Mouse (Mus musculus): ENCODE measurements around the gene Rpe. TPM values are rescaled to one million over a fixed set of nuclear protein-coding genes. Genes with fewer than 3 reads are reported as not detected.
"Not testable (repeated sequence)": the region's sequence is repeated elsewhere in the genome, so short reads cannot be mapped to it uniquely, and the experiment has no call there.

Gene Rpe
- 10 to 100 TPM in 1 of 2 experiments, 1 to 10 TPM in 1; 7.5 to 10.2 TPM for total RNA-seq (2021)
- long read RNA-seq, experiment 1, transcript Rpe-201 (6 exons, 2,692 nt), result major isoform, 10 of 12 reads
- long read RNA-seq, experiment 1, partial matches to known transcripts, result 1 of 12 reads
- long read RNA-seq, experiment 1, other reads (novel, unspliced or antisense), result 1 of 12 reads
- long read RNA-seq, experiment 2, transcript Rpe-201 (6 exons, 2,692 nt), result major isoform, 9 of 13 reads
- long read RNA-seq, experiment 2, partial matches to known transcripts, result 0 of 13 reads
- long read RNA-seq, experiment 2, other reads (novel, unspliced or antisense), result 3 of 13 reads

DNA sequence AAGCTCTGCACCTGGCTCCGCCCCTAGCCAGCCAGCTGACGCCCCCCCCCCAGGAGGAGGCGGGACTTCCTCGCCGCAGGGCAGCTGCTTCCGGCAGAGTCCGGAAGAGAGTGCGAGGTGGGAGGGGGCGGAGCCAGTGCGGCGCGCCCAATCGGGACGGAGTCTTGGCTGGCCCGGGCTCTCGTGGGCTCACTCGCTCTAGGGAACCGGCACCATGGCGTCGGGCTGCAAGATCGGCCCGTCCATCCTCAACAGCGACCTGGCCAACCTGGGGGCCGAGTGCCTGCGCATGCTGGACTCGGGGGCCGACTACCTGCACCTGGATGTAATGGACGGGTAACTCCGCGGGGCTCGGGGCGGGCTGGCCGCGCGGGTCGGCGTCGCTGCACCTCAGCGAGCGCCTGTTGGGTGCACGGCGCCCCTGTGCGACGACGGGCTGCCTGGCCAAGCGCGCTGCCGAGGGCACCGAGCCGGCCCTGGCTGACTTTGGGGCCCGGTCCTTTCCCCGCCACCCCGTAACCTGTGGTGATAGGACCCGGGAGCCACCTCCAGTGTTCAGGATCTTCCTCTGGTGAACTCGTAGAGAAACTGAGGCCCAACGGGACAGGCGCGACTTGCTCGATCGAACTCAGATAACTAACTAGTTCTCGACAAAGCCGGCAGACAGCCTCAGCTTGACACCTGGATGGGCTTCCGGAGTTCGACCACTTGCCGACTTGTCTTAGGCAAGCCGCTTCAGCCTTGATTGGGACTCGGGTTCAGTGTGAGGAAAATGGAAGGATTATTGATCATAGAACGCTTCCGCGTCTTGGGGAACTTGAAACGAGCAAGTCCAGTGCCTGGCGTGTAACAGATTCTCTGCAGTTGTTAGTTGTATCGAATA, at the start of gene Rpe:
Gene Rpe (plus strand): TSS at position 139 of the 883 bp plus-strand sequence.
- DNase-seq, result peak; percentile 85 to 90
- intact Hi-C loops (cut with DNase I), result no loop called here

DNA sequence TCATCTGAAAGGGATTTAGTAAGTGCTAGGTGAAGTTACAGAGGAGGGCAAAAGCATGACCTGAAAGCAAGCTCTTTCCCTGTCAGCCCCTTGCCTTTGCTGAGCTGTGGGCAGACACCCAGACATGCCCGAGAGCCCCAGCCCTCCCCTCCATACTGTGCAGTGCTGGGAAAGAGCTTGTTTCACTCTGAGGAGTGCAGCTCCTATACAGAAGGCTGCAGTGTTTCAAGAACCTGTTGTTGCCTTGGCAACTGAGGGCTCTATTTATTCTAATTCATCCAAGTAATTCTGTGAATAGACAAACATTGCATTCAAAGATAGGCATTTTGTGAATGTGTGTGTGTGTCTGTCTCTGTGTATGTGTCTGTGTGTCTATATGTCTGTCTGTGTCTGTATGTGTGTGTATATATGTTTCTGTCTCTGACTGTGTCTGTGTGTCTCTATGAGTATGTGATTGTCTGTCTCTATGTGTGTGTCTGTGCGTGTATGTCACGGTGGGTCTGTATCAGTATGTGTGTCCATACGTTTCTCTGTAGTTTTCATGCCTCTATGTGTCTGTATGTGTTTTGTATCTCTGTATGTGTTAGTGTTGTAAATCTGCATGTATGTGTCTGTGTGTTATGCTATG, 45.4 kb upstream of the Rpe start:
- DNase-seq, result no peak
- intact Hi-C loops (cut with DNase I), result loop anchor here (10.0 kb wide), 1 partner anchor 550 kb away; no protein-coding TSS in a partner anchor

DNA sequence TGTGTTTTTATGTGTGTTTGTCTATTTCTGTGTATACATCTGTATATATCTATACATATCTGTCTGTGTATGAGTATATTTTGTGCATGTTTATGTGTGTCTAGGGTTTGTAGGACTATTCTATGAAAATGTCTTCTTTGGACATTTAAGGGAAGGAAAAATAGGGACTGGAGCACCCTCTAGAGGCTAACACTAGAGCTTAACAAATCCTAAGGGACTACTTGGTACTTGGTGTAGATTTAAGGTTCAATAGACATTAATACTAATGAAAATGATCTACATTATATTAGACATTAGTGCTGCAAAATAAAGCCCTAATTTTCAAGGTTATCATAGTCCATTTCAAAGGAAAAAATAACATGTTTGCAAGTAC, 44.9 kb upstream of the Rpe start:
- no peak for DNase-seq
- intact Hi-C loops (cut with DNase I), result loop anchor here (10.0 kb wide), 1 partner anchor 551 kb away; no protein-coding TSS in a partner anchor

DNA sequence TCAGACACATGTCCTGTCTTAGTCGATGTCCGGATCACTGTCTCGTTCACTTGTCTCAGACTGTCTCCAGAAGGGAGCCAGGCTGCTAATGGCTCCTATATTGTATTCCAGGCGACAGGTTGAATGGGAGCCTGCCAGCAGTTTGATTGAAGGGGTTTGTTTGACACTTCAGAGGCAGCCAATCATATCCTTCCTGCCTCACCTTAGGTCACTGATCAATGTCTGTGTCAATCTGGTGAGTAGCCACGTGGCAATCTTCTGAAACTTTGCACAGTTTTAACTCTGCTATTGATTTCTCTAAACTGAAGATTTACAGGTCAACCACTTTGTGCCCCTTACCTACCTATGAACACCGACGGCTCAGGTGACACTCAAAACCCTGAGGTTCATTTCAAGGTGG, 29.2 kb upstream of the Rpe start:
- intact Hi-C loops (cut with DNase I), result no loop called here
- DNase-seq, result no peak

DNA sequence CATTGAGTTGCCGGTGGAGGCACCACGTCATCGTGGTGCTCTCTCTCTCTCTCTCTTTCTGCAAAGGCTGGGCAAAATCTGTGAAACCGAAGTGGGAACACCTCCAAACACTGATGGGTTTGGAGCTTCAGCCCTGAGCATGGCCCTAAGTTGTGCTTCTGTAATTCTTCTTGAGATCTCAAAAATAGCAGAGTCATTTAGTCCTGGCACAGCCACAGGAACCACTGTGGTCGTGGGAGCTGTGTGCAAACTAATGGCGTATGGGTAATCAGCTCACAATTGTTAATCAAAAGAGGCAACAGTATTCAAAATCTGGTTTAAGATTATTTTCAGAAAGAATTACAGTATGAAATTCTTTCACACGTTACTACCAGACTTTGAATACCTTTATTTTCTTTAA, 27.8 kb upstream of the Rpe start:
- intact Hi-C loops (cut with DNase I), result no loop called here
- no peak for DNase-seq

DNA sequence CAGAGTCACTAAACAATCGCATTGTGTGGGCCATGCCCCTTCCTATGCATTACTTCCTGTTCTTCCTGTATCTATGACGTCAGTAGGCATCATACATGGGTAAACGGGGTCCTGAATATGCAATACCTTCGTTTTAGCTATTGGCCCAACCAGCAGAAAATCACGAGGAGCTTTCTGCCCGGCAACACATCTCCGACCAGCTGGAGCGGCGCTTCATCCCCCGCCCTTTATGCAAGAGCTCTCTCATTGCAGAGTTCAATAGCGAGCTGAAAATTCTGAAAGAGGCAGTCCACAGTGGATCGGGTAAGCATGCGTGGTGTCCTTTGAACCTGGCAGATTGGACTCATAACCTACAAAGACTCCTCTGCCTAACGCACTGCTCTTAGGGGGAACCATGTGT, 22.7 kb upstream of the Rpe start:
- no peak for DNase-seq
- intact Hi-C loops (cut with DNase I), result no loop called here

DNA sequence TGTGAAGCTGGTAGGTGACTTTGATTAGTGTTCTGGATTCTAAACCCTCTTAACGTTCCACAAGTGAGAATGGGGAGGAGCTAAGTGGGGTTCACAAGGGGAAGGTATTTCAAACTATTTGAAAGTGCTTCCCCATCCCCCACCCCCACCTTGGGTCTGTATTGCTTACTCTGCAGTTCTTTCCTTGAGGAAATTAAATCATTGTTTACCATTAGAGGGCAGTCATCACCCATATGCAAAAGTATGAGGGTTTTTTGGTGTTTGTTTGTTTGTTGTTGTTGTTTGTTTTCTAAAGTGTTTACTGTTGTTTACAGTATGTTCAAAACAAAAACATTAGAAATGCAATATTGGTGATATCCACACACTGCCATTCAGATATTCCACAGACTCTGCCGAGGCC, 22.0 kb upstream of the Rpe start:
- intact Hi-C loops (cut with DNase I), result no loop called here
- DNase-seq, result no peak

DNA sequence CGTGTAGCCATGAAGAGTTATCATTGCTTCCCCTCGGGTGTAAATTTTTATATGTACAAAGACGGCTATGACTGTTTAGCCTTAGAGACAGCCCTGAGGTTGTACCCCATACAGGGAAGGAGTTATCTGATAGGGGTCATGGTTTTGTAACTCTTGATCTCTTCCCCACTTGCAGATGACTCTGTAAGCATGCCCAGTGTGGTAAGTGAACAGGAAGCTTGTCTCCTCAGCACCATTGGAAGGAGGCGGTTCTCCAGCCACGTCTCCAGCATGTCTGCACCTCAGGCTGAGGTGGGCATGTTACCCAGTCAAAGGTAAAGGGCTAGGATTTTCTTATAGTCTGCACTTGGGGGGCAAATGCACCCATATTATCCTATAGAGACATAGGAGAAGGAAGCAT, 17.7 kb upstream of the Rpe start:
- intact Hi-C loops (cut with DNase I), result no loop called here
- DNase-seq, result no peak

DNA sequence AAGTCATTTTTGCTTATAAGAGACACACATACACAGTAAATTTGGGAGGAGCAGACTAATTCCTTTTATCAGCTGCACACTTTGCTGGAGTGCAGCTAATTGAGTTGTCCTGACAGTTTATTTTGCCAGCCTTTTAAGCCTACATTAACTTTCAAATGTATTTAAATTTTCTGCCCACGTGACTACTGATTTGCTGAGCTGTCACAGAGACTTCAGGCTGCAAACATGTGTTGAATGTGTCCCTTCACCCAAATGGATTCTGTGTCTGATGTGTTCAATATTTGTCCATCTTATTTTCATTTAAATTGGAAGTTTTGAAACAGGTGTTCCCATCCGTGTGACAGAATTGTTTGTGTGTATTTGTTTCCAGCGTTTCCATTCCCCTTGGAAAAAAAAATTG, 8.9 kb upstream of the Rpe start:
- intact Hi-C loops (cut with DNase I), result no loop called here
- DNase-seq, result no peak

DNA sequence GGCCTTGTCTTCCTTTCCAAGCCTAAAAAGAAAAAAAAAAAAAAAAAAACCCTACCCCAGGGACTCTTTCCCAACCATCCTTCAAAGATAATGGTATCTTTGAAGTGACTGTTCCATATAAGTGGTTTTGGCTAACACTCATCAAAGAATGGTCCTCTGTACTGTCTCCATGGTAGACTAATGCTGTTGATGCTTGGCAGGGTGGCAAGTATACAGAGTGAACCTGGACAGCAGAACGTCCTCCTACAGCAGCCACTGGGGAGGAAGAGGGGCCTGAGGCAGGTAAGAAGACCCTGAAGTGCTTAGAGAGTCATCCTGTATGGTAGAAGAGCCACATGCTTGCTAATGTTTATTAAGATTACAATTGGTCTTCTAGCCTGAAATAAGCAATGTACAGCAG, 8.3 kb upstream of the Rpe start:
- DNase-seq, result no peak
- intact Hi-C loops (cut with DNase I), result no loop called here

DNA sequence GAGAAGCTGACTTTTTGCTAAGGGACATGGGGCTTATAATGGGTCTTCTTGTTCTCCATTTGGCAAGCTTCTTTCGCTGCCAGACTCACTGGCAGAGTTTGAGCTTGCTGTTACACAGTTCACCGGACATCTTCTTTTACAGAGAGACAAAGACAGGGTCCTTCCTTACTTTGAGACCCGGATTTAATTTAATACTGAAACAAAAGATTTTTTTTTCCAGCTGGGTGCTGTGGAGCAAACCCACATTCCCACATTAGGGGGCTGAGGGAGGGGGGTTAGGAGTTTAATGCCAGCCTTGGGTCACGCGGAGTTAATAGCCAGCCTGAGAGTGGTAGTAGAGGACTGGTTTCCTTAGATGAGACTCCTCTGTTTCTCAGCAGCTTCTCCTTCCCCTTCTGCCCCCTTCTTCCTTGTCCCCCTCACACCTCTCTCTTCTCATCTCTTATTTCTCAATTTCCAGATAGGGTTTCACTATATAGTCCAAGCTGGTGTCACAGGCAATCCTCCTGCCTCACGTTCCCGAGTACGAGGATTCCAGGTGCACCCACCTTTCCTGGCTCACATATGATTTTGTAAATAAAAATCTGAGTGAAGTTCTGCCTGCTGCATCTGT, 7.7 kb upstream of the Rpe start:
- no peak for DNase-seq
- intact Hi-C loops (cut with DNase I), result no loop called here

DNA sequence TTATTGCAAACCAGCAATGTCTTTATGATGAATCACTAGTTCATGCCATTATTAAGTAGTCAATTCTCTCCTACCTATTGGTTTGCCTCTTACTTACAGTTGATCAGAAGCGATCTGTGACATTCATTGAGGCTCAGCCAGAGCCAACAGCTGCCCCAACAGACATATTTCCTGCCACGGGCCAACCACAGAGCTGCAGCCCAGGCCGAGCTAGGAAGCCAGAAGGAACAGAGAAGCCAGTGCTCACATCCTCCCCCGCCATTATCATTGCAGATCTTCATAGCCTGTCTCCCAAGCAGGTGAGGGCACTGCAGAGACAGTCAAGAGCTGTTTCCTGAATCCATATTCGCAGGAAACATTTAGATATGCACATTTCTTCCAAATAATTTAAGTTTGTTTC, 6.4 kb upstream of the Rpe start:
- intact Hi-C loops (cut with DNase I), result no loop called here
- no peak for DNase-seq

DNA sequence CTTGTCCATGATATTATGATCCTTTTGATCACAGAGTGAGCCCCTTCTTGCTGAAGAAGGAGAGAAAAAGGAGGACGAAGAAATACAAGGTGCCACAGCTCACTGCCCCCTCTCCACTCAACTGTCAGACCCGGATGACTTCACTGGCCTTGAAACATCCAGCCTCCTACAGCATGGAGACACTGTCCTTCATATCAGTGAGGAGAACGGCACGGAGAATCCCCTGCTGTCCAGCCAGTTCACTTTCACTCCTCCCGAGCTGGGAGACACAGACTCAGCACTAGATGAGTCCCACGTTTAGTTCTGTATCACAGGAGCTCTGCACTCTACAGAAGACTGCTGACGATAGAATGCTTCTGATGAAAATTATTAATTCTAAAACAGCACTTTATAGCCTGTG, 5.3 kb upstream of the Rpe start:
- intact Hi-C loops (cut with DNase I), result no loop called here
- no peak for DNase-seq

DNA sequence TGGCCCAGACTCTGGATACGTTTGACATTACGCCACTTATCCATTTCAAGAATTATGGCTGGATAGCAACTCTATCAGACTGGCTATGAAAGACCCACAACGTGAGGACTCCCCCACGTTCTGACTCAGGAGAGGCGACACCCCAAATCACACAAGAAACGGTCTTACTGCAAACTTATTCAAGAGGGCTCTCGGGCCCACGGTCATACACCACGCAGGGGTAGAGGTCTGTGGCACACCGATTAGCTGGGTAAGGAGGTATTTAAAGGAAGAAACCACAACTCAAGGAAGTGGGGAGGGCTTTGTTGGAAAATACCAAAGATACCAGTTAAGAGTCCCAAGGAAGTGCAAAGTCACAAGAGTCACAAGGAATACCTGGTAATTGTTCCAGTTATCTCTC, 1.0 kb upstream of the Rpe start:
- DNase-seq; intact Hi-C loops (cut with DNase I): not testable (repeated sequence)

DNA sequence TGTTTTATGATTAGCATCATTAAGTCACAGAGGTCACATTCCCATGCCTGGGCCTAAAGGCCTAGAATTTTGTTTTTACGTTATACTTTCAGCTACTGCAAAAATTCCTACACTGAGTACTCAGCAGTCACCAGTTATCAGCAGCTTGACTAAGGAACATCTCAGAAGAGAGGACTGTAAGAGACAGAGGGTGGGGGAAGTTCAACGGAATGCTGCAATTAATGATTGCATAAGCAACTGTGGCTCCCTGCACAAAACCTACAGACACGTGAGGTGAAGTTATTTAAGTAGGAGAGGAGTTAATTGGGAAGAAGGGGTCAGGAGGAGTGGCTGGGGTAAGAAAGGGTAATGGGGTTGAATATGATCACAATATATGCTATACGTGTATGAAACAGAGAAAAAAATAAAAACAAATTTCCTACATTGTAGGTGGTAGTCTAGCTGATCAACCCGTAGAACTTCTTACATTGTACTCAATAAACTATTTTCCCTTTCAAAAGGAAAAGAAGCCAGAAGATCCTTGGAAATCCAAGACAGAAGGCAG, 410 bp upstream of the Rpe start:
- intact Hi-C loops (cut with DNase I), result no loop called here
- DNase-seq, result no peak

DNA sequence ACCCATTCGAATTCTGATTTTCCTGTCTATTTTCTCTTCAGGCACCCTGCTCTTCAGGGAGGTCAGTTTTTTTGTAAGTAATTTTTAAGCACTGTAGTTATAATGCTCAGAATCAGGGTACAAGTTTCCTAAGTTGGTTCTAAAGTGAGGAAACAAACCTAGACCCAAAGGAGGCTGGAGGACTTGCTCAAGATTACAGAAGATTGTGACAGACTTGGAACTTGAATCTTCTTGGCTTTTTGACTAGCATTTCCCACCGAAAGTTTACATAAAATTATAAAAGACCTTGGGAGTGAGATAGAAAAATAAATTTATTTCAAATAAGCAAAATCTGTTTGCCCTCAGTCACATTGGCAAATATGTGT, 927 bp downstream of the Rpe start:
- DNase-seq, result no peak

DNA sequence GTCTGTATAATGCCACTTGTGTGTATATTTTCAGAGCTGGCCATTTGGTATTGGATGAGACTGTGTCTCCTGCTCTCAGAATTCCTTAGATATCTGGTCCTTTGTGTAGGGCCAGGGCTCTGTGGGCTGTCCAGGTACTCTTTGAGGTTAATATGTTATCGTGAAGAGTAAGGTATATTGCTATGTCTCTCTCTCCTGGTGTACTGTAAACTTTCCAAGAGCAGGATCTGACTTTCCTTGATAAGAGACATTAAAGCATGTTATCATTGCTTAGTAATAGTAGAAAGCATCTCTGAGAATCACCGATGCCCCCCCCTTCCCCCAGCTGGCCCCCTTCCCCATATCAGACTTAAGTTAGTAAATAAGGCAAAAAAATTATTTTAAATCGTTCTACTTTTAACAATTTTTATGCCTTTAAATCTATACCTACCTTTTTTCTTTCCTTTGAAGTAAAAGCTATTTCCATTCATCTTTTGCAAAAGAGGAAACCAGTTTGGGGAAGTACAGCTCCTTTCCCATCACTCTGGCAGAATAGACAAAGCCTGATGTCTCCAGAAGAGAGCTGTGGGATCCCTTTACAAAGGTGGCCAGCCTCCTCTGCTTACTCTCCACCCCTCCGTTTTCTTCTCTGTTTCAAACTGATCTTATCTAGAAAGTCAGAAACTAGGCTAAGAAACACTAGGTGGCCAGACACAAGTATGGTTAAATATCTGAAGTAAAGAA, 2.2 kb downstream of the Rpe start:
- intact Hi-C loops (cut with DNase I), result no loop called here

More for the DNA sequence above, 927 bp downstream of the Rpe start:
- intact Hi-C loops (cut with DNase I), result no loop called here

DNA sequence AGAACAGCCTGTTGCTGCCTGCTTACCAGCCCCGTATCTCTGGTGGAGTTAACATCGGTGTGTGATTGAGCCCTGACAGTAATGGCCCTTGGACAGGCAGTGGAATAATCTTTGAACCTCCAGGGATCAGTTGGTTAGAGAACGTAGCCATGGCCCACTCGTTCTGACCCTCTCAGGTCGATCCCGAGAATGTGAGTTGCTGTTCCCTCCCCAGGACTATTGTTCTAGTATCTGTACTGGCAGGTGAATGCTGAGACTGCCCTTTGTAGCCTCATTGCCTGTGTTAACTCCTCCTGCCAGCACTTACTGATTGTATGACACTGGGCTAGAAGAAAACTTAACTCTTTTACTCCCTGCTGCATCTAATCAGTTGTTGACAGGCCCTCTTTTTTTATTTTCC, 3.9 kb downstream of the Rpe start:
- DNase-seq, result no peak
- intact Hi-C loops (cut with DNase I), result no loop called here

More for the DNA sequence above, 2.2 kb downstream of the Rpe start:
- DNase-seq, result no peak

DNA sequence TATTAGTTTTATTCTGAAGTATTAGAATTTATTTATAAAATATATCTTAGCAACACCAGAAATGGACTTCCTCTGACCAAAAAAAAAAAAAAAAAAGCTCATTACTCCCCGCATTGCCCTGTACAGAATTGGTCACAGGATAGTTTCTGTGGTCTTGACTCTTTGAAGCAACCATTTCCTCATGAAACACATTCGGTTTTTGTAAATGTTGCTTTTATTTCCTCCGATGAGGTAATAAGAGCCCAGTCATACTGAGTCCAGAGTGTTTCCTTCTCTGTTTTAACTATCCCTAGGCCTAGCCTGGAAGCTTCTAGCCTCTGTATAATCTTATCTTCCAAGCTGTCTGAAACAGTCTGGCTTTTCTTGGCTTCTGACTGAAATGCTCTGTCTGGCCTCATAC, 12.2 kb downstream of the Rpe start:
- intact Hi-C loops (cut with DNase I), result no loop called here
- no peak for DNase-seq

DNA sequence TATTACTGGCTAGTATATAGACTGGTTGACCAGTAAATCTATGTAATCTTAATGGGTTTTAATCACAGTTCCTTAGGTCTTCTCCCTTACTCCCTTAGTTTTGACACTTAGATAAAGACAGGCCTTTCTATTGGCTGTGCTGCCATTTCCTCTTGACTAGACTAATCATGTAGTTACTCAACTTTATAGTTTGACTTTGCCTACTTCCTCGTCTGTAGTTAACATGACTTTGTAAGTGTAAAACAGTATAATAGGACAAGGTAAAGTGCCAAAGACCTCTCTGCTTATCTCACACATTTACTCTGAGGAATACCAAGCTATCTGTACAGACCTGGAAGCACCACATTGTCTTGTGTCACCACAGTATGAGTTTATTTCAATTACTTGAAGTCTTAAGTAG, 29.9 kb downstream of the Rpe start:
- DNase-seq, result no peak
- intact Hi-C loops (cut with DNase I), result no loop called here
